Mouse (Mus musculus): ENCODE data around the gene Ehd2.

DNA sequence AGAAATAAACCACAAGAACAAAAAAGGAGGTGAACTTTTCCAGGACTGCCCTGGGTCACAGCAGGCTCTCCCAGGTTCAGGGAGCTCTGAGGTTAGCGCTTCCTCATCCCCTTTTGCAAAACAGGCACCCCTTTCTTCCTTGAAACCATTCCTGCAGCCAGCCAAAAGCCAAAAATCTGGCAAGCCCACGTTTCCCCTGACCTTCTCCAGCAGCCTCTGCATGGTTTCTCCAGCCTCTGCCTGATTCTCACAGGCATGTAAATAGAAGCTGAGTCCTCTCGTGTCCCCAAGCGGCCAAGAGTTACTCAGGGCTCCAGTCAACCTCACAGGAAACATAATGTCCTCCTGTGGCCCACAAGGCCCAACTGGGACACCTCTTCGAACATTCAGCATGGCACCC, 48.0 kb upstream of the Ehd2 start:
- TF ChIP-seq POLR2A (IDR thresholded peaks at IDR 0.05; ENCODE audit: borderline replicate concordance, low read depth, low read length) (no peak), CTCF (IDR thresholded peaks at IDR 0.05; ENCODE audit: low read depth, low read length) (no peak)

Data from bone marrow macrophage, adult 2 months (primary cell).